Mouse (Mus musculus) cerebellum, adult 2 months (tissue): ENCODE data around the gene Etnk1. TPM values are rescaled to one million over a fixed set of nuclear protein-coding genes. Genes with fewer than 3 reads are reported as not detected.
A peak's percentile ranks its signal among the peaks of the same experiment; 100 is the strongest.

ENCODE experiments used
- DNase-seq, 2 experiments: peaks; one replicate each; pipeline ENCODE4 v3.0.0; 2021
- H3K27ac ChIP-seq: fragments of 200-500 bp; 2 replicates; pipeline ENCODE4 v1.5.1; 2012; ENCODE audit warnings: low read length, control low read depth, inconsistent platforms; ENCODE audit not compliant: insufficient read depth
- H3K27me3 ChIP-seq: fragments of 200-500 bp; 2 replicates; pipeline ENCODE4 v1.6.1; 2012; ENCODE audit warnings: inconsistent platforms, mild to moderate bottlenecking, low read length, moderate library complexity; ENCODE audit not compliant: control insufficient read depth, insufficient read depth
- H3K4me1 ChIP-seq: fragments of 200-500 bp; 2 replicates; pipeline ENCODE4 v1.6.1; 2011; ENCODE audit warnings: low read length; ENCODE audit not compliant: control insufficient read depth, insufficient read depth
- H3K4me3 ChIP-seq: fragments of 200-500 bp; replicated peaks from 2 replicates; pipeline ENCODE3; 2011; ENCODE audit warnings: mild to moderate bottlenecking, low read depth, low read length, control low read depth; ENCODE audit not compliant: insufficient read depth
- CTCF ChIP-seq: fragments of 200-500 bp; IDR thresholded peaks from 2 replicates; pipeline ENCODE4 v1.5.1; 2011; ENCODE audit warnings: low read depth, mild to moderate bottlenecking, control low read depth, low read length, moderate library complexity, borderline replicate concordance; ENCODE audit not compliant: insufficient read depth
- POLR2A ChIP-seq: fragments of 200-500 bp; IDR thresholded peaks from 2 replicates; pipeline ENCODE4 v1.6.1; 2011; ENCODE audit warnings: low read length, control low read depth, borderline replicate concordance; ENCODE audit not compliant: insufficient read depth
- WGBS: fragments of 180-500 bp; shearing (Covaris S2); methylation state at CpG from one replicate; pipeline ENCODE4 v1.1.7; 2018; 5-methylcytosine and 5-hydroxymethylcytosine counted together
- polyA plus RNA-seq: library from polyadenylated mRNA; depleted of rRNA; stranded (reverse); fragments of >200 nt; gene quantifications from 2 replicates; pipeline ENCODE4 v1.2.3, GENCODE M21; 2012

The Etnk1 gene
- polyA plus RNA-seq, 1 experiment = 163 TPM

GRCm38 (mm10) chr6:143160572-143161231, 6.3 kb upstream of the Etnk1 start:
- no peak for DNase-seq
- 90% methylated on average over 6 of the region's 6 CpGs for WGBS
- TF ChIP-seq POLR2A (no peak), CTCF (no peak)
- Histone ChIP-seq H3K4me3 (no peak overlapping the region), H3K27ac (no peak overlapping the region), H3K27me3 (no peaks in the 10 kb centered on the region), H3K4me1 (no peaks in the 10 kb centered on the region)

GRCm38 (mm10) chr6:143162161-143162877, 4.7 kb upstream of the Etnk1 start:
- 58% methylated on average over 11 of the region's 12 CpGs for WGBS
- Histone ChIP-seq H3K27me3 (no peaks in the 10 kb centered on the region), H3K4me1 (no peaks in the 10 kb centered on the region), H3K4me3 (no peak overlapping the region), H3K27ac (no peak overlapping the region)
- DNase-seq = no peak
- TF ChIP-seq CTCF (no peak), POLR2A (no peak)

DNA sequence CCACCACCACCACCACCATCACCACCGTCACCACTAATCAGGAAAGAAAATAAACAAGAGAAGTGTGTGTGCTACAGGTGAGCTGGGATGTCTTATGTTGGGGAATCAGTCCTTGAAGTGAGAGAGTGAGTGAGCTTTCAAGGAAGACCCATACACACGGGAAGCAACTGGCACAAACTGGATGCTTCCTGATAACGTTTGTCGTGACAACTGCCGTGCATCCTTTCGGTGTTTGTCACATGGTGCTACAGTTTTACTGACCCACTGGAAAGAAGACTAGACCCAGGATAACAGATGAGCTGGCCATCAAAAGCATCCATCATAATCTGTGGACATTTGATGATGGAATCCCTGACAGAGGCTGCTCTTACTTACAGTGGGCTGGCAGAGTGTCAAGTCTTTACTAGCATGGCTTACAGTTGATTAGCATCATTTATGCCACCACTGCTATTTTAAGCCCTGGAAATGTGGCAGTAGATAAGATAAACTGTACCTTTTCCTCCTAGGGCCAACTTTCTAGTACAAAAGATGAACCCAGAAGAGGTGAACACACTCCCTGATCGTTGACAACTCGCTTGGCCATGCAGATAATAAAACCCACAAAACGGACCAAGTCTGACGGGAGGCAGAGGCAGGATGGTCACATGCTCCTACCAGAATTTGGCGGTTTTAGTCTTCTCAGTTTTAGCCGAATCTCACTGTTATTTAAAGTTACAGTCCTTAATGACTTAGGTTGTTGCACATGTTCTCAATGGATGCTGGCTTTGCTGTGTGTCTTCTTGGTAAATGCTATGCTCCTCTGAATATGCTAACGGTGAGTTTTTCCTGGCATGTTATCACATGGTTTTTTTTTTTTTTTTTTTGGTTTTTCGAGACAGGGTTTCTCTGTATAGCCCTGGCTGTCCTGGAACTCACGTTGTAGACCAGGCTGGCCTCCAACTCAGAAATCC, 2.8 kb upstream of the Etnk1 start:
- H3K27me3 ChIP-seq = no peaks in the 10 kb centered on the region
- no peak overlapping the region for H3K4me3 ChIP-seq
- H3K27ac ChIP-seq = no peak overlapping the region
- TF ChIP-seq CTCF = no peak
- TF ChIP-seq POLR2A = no peak
- 85% methylated on average over 15 of the region's 15 CpGs for WGBS
- DNase-seq = no peak
- no peaks in the 10 kb centered on the region for H3K4me1 ChIP-seq

DNA sequence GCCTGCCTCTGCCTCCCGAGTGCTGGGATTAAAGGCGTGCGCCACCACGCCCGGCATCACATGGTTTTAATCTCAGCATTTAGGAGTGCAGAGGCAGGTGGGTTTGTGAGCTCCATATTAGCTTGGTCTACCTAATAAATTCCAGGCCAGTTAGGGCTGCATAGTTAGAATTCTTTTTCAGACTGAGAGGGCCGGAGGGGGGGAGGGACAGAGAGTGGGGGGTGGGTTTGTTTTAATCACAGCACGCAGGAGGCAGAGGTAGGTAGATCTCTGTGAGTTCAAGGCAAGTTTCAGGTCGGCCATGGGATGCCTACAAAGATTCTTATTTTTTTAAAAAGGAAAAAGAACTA, 2.1 kb upstream of the Etnk1 start:
- H3K4me3 ChIP-seq = no peak overlapping the region
- H3K4me1 ChIP-seq = no peaks in the 10 kb centered on the region
- WGBS = 94% methylated on average over 8 of the region's 8 CpGs
- DNase-seq = no peak
- TF ChIP-seq POLR2A (no peak), CTCF (no peak)
- no peak overlapping the region for H3K27ac ChIP-seq
- no peaks in the 10 kb centered on the region for H3K27me3 ChIP-seq

DNA sequence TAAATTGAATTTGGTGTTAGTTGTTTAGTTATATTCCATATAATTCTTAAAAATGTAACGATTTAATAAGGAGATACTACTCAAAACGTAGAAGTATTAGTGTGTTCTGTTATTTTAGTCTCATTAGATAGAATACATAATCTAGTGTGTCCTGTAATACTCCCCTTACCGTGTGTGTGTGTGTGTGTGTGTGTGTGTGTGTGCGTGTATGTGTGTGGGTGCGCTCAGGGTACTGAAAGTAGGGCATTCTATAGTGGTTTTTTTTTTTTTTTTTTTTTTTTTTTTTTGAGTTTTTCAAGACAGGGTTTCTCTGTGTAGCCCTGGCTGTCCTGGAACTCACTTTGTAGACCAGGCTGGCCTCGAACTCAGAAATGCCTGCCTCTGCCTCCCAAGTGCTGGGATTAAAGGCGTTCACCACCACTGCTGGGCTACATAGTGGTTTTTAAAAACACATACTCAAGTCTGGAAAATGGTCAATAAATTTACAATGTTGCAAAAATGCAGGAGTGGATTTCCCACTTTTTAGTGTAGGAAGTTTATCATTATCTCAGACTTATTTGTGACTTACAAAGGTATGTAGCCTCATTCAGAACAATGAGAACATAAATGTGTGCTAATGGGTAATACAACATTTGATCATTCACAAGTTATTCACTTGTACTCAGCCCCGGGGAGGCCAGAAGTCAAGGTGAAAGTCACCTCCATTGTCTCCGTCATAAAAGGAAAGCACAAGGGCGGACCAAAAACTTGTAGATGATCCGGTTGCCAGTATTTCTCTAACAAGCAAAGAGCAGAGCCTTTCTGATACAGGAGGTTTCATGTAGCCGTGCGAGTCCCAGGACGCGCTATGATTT, 1.4 kb upstream of the Etnk1 start:
- no peak for DNase-seq
- TF ChIP-seq CTCF = no peak
- no peak for TF ChIP-seq POLR2A
- Histone ChIP-seq H3K4me3 (peak overlapping the region; percentile 90), H3K27me3 (no peaks in the 10 kb centered on the region), H3K27ac (peak overlapping the region; percentile 89; the same call in 1 of the 2 replicates), H3K4me1 (no peaks in the 10 kb centered on the region)
- 64% methylated on average over 15 of the region's 15 CpGs for WGBS

GRCm38 (mm10) chr6:143167409-143167919, 443 bp downstream of the Etnk1 start:
- under 1% methylated on average over 60 of the region's 60 CpGs for WGBS
- H3K4me3 ChIP-seq = peak overlapping the region; percentile 63
- DNase-seq = no peak

More at GRCm38 (mm10) chr6:143167409-143167919, 443 bp downstream of the Etnk1 start:
- Histone ChIP-seq H3K27me3 (no peaks in the 10 kb centered on the region), H3K27ac (peak overlapping the region; percentile 53), H3K4me1 (no peaks in the 10 kb centered on the region; the same call in 1 of the 2 replicates)
- TF ChIP-seq POLR2A = no peak
- no peak for TF ChIP-seq CTCF
